Mouse (Mus musculus) NIH3T3 (cell line): ENCODE measurements around the gene Tex47.

Experiments used
- DNase-seq: peaks from one replicate; pipeline ENCODE4 v3.0.0-alpha.2; 2012; ENCODE audit warnings: low read depth

Tex47 gene

GRCm38 (mm10) chr5:7303819-7304218, at the start of gene Tex47:
Gene Tex47 (plus strand): TSS chr5:7304119.
- no peak for DNase-seq

GRCm38 (mm10) chr5:7276659-7277455, 27.1 kb upstream of the Tex47 start:
- peak; percentile 4 for DNase-seq

DNA sequence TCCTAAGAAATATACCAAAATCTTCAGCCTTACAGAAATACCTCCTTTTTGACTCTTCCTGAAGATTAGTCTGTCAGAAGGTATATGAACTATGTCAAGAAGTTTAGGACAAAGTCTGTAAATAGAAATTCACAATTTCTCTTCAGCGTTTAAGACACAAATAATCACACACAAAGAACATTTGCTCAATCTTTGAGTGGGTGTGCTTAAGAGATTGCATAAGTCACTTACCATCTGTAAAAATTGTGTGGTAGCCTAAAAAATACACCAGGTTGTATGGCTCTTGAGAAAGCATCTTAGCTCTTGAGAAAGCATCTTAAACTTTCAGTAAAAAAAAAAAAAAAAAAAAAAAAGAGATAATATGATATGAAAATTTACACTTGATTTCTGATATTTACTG, 19.6 kb upstream of the Tex47 start:
- no peak for DNase-seq

- no peak for DNase-seq
Observed at GRCm38 (mm10) chr5:7302969-7303368, 950 bp upstream of the Tex47 start.

DNA sequence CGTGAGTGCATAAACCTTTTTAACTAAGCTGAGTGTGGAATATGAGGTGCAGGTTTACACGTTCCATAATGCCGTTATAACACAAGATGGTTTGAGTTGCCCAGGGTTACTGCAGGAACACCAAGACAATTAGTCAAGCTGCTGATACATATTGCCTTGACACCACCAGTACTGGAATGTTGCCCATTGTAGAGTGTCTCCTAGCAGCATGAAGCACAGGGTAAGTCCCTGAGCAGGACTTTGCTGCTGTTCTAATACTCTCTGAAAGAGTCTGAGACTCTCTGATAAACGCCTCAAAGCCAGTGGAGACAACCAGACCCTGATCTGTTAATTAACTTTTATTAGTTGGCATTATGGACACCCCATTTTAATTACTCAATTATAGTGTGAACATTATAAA, 21.7 kb downstream of the Tex47 start:
- no peak for DNase-seq

DNA sequence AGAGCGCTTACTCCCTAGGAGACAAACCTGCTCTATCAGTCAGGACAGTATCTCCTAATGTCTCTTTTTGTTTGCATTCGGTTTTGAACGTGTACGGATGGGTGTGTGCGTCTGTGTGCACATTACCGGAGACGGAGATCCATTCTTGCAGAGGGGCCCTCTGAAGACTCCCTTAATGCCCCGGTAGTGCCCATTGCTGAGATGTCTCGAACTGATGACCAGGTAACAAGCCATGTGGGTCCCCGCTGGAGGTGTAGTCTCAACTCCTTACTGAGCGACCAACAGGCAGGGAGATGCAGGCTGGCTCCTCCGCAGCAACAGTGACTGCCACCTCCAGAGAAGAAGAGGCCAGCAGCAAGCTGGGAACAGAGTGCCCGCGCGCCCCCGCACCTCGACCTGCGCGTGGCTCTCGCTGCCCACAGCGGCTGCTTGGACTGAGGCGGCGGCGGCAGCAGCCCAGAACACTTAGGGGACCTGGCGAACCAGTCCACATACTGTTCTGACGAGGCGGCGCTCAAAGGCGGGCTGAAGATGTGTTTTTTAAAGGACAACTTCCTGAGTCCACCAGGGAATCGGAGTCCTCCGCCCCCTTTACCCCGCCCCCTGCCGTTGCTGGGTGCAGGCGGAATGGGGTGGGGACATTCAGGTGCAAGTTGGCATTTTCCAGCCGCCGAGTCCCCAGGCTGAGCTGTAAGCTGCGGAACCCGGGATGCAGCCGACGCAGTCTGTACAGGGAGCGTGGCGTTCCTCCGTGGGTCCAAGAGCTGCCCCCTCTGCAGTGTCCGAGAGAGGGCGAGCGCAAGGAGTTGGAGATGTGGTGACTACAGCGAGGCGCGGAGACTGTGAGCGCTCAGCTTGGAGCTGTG, 40.5 kb downstream of the Tex47 start, which contains the start of gene Zfp804b:
Gene Zfp804b (minus strand): TSS at position 612 of the 866 bp plus-strand sequence.
- no peak for DNase-seq

DNA sequence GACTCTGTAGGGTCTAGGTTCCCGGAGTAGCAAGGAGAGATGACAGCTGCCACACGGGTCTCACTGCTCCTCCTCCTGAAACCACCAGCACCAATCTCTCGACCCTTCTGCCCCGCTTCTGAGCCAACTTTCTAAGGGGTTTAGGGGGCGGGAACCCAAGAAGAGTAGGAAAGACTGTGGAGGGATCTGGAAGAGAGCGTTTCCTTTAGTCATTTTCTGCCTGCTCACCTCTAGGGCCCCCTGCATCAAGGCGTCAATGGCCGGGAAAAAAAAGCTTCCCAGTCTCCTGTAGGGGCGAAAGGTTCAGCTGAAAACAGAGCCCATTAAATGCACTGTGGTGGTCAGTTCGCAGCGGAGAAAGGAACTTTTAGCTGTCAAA, 41.1 kb downstream of the Tex47 start:
- no peak for DNase-seq
